Mouse (Mus musculus): Measurements from ENCODE around the gene Lamc1. TPM values are rescaled to one million over a fixed set of nuclear protein-coding genes. Genes with fewer than 3 reads are reported as not detected.

Lamc1 gene
- 104 and 112 TPM in 2 replicates for polyA plus RNA-seq (2014; fragmentation: Nextera tagmentation; extraction: Ambion mirVana)

GRCm38 (mm10) chr1:153332444-153333295 is at the start of gene Lamc1:
TSS of gene Lamc1 (minus strand) at chr1:153332786.
- WGBS, result under 1% methylated on average over 74 of the region's 85 CpGs
- Histone ChIP-seq H3K9me3 (ENCODE audit: control insufficient read depth, low read length) (no peaks in the 10 kb centered on the region), H3K36me3 (ENCODE audit: control insufficient read depth, insufficient read depth, low read length) (peaks cover 12% of the 10 kb centered on the region; the same call in 1 of the 2 replicates), H3K4me1 (replicated peaks; ENCODE audit: control insufficient read depth, insufficient read depth, low read length) (peaks cover 18% of the 10 kb centered on the region), H3K9ac (ENCODE audit: low read length) (peak within 1 kb of the TSS; percentile 89), H3K27me3 (replicated peaks; ENCODE audit: control insufficient read depth, insufficient read depth, low read length) (no peaks in the 10 kb centered on the region), H3K27ac (ENCODE audit: low read depth) (peak within 1 kb of the TSS; percentile 88), H3K4me2 (ENCODE audit: low read length) (peak within 1 kb of the TSS; percentile 82), H3K4me3 (ENCODE audit: low read depth, low read length) (peak within 1 kb of the TSS; percentile 88)
- DNase-seq (ENCODE audit: low spot score) (peak; percentile 96), ATAC-seq (replicated peaks; ENCODE audit: low FRiP score, low TSS enrichment, low read depth) (peak; percentile 93)

DNA sequence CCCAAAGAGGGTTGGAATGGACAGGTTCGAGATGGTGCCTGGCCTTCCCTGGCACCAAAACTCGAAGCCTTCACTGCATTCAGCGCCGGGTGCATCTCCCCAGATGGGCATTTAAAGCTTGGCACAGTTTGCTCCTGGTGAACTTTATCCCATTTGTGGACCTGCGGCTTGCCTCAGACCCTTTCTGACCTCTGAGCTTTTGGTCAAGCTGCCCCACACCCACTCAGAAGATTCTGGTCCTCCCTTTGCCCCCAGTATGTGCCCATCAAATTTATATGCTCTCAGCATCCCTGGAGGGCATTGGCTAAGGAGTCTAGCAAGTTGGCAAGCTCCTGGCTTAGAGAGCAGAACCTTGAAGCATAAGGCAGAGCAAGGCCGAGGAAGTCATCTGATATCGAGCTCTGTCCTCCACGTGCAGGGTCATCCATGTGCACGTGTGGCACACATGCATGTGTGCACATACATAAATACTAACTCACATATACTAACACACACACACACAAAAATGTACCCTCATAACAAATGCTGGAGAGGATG is 48.2 kb upstream of the Lamc1 start:
- DNase-seq (ENCODE audit: low spot score) (no peak), ATAC-seq (replicated peaks; ENCODE audit: low FRiP score, low TSS enrichment, low read depth) (no peak)
- H3K27ac ChIP-seq (ENCODE audit: low read depth), result no peak overlapping the region
- H3K9ac ChIP-seq (ENCODE audit: low read length), result no peak overlapping the region
- H3K9me3 ChIP-seq (ENCODE audit: control insufficient read depth, low read length), result no peaks in the 10 kb centered on the region
- no peak overlapping the region for H3K4me3 ChIP-seq (ENCODE audit: low read depth, low read length)
- 92% methylated on average over 9 of the region's 9 CpGs for WGBS
- no peaks in the 10 kb centered on the region for H3K36me3 ChIP-seq (ENCODE audit: control insufficient read depth, insufficient read depth, low read length)
- no peaks in the 10 kb centered on the region for H3K27me3 ChIP-seq (replicated peaks; ENCODE audit: control insufficient read depth, insufficient read depth, low read length)
- H3K4me1 ChIP-seq (replicated peaks; ENCODE audit: control insufficient read depth, insufficient read depth, low read length), result no peaks in the 10 kb centered on the region
- H3K4me2 ChIP-seq (ENCODE audit: low read length), result no peak overlapping the region

GRCm38 (mm10) chr1:153379832-153380231 is 47.2 kb upstream of the Lamc1 start:
- Histone ChIP-seq H3K4me2 (ENCODE audit: low read length) (no peak overlapping the region), H3K4me1 (replicated peaks; ENCODE audit: control insufficient read depth, insufficient read depth, low read length) (no peaks in the 10 kb centered on the region), H3K27me3 (replicated peaks; ENCODE audit: control insufficient read depth, insufficient read depth, low read length) (no peaks in the 10 kb centered on the region), H3K36me3 (ENCODE audit: control insufficient read depth, insufficient read depth, low read length) (no peaks in the 10 kb centered on the region), H3K9me3 (ENCODE audit: control insufficient read depth, low read length) (no peaks in the 10 kb centered on the region), H3K27ac (ENCODE audit: low read depth) (no peak overlapping the region), H3K9ac (ENCODE audit: low read length) (no peak overlapping the region), H3K4me3 (ENCODE audit: low read depth, low read length) (no peak overlapping the region)
- ATAC-seq (replicated peaks; ENCODE audit: low FRiP score, low TSS enrichment, low read depth) (no peak), DNase-seq (ENCODE audit: low spot score) (no peak)
- 73% methylated on average over 5 of the region's 5 CpGs for WGBS

GRCm38 (mm10) chr1:153378587-153378986 is 46.0 kb upstream of the Lamc1 start:
- no peaks in the 10 kb centered on the region for H3K27me3 ChIP-seq (replicated peaks; ENCODE audit: control insufficient read depth, insufficient read depth, low read length)
- no peak overlapping the region for H3K9ac ChIP-seq (ENCODE audit: low read length)
- no peaks in the 10 kb centered on the region for H3K36me3 ChIP-seq (ENCODE audit: control insufficient read depth, insufficient read depth, low read length)
- H3K9me3 ChIP-seq (ENCODE audit: control insufficient read depth, low read length), result no peaks in the 10 kb centered on the region
- H3K4me2 ChIP-seq (ENCODE audit: low read length), result no peak overlapping the region
- no peak for ATAC-seq (replicated peaks; ENCODE audit: low FRiP score, low TSS enrichment, low read depth)
- no peak overlapping the region for H3K27ac ChIP-seq (ENCODE audit: low read depth)
- H3K4me3 ChIP-seq (ENCODE audit: low read depth, low read length), result no peak overlapping the region
- WGBS, result 70% methylated on average over 6 of the region's 6 CpGs
- no peak for DNase-seq (ENCODE audit: low spot score)
- no peaks in the 10 kb centered on the region for H3K4me1 ChIP-seq (replicated peaks; ENCODE audit: control insufficient read depth, insufficient read depth, low read length)

DNA sequence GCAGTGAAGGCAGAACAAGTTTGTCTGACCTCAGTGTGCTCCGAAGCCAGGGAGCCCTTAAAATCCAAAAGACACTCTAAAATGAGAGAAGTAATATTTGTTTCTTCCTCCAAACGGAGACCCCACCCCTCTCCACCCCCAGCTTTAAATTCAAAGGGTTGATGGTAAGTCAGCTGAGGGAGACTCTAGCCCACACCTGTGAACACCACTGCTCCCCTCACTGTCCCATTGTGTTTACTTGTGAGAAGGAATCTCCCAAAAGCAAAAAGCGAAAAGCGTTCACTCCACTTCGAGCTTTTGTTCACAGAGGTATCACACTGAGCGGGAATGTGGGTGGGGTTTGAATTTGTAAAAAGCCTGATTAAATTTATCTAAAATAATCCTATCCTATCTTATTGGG is 43.9 kb upstream of the Lamc1 start:
- H3K4me2 ChIP-seq (ENCODE audit: low read length), result no peak overlapping the region

DNA sequence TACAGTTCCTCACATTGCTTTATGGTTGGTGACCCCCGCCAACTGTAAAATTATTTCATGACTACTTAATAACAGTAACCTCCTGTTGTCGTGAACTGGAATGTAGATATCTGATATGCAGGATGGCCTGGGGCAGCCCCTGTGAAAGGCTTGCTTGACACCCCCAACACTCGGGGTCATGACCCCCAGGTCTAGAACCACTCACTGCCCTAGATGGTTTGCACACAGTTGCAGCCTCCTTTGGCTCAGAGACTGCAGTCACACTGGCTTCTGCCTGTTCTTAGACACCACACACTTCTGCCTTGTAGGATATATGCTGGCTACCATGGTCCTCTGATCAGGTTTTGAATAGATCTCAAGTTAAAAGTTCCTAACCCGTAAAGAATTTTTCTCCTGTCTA is 41.5 kb upstream of the Lamc1 start:
- H3K4me1 ChIP-seq (replicated peaks; ENCODE audit: control insufficient read depth, insufficient read depth, low read length), result no peaks in the 10 kb centered on the region
- no peaks in the 10 kb centered on the region for H3K36me3 ChIP-seq (ENCODE audit: control insufficient read depth, insufficient read depth, low read length)
- H3K27me3 ChIP-seq (replicated peaks; ENCODE audit: control insufficient read depth, insufficient read depth, low read length), result no peaks in the 10 kb centered on the region
- no peak overlapping the region for H3K9ac ChIP-seq (ENCODE audit: low read length)
- WGBS, result 74% methylated on average over 4 of the region's 4 CpGs
- no peak overlapping the region for H3K27ac ChIP-seq (ENCODE audit: low read depth)
- ATAC-seq (replicated peaks; ENCODE audit: low FRiP score, low TSS enrichment, low read depth) (no peak), DNase-seq (ENCODE audit: low spot score) (no peak)
- no peak overlapping the region for H3K4me3 ChIP-seq (ENCODE audit: low read depth, low read length)
- H3K4me2 ChIP-seq (ENCODE audit: low read length), result no peak overlapping the region
- no peaks in the 10 kb centered on the region for H3K9me3 ChIP-seq (ENCODE audit: control insufficient read depth, low read length)

More for the DNA sequence above, 43.9 kb upstream of the Lamc1 start:
- Histone ChIP-seq H3K4me1 (replicated peaks; ENCODE audit: control insufficient read depth, insufficient read depth, low read length) (no peaks in the 10 kb centered on the region), H3K4me3 (ENCODE audit: low read depth, low read length) (no peak overlapping the region), H3K9me3 (ENCODE audit: control insufficient read depth, low read length) (no peaks in the 10 kb centered on the region), H3K9ac (ENCODE audit: low read length) (no peak overlapping the region), H3K36me3 (ENCODE audit: control insufficient read depth, insufficient read depth, low read length) (no peaks in the 10 kb centered on the region), H3K27ac (ENCODE audit: low read depth) (no peak overlapping the region), H3K27me3 (replicated peaks; ENCODE audit: control insufficient read depth, insufficient read depth, low read length) (no peaks in the 10 kb centered on the region)
- ATAC-seq (replicated peaks; ENCODE audit: low FRiP score, low TSS enrichment, low read depth) (no peak), DNase-seq (ENCODE audit: low spot score) (no peak)
- WGBS, result 46% methylated on average over 6 of the region's 6 CpGs

DNA sequence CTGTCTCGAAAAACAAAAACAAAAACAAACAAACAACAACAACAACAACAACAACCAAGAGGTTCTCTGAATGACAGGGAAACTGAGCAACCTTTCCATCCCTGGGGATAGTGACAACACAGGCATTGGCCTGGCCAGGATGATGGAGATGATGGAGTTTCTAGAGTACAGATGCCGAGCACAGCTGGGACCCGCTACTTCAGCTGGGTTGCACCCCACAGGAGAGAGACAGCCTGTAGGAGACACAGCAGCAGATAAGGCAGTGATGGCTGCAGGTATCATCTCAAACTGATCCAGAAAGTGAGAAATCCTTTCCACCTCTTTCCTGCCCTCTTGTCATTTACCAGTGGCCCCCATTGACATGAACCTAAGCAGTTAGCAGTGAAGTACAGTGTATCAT is 39.3 kb upstream of the Lamc1 start:
- Histone ChIP-seq H3K4me3 (ENCODE audit: low read depth, low read length) (no peak overlapping the region), H3K9me3 (ENCODE audit: control insufficient read depth, low read length) (no peaks in the 10 kb centered on the region), H3K36me3 (ENCODE audit: control insufficient read depth, insufficient read depth, low read length) (no peaks in the 10 kb centered on the region), H3K9ac (ENCODE audit: low read length) (no peak overlapping the region), H3K4me2 (ENCODE audit: low read length) (no peak overlapping the region), H3K27ac (ENCODE audit: low read depth) (no peak overlapping the region), H3K4me1 (replicated peaks; ENCODE audit: control insufficient read depth, insufficient read depth, low read length) (no peaks in the 10 kb centered on the region), H3K27me3 (replicated peaks; ENCODE audit: control insufficient read depth, insufficient read depth, low read length) (no peaks in the 10 kb centered on the region)
- ATAC-seq (replicated peaks; ENCODE audit: low FRiP score, low TSS enrichment, low read depth) (no peak), DNase-seq (ENCODE audit: low spot score) (no peak)
- WGBS, result 93% methylated on average over 3 of the region's 3 CpGs

DNA sequence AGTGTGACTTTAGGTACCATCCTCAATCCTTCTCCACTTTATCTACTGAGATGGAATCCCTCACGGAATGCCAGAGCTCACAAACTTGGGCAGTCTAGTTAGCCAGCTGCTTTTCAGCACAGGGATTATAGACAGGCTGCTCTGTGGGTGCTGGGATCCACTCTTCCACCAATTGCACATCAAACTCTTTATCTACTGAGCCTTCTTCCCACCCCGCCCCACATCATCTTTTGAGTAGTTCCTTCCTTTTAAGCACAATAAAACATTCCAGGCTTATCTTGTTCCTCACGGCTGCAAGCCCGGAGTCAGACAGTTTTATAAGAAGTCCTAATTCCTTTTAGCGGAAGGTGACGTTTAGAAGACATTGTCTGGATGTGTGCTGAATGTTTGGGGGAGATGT is 36.4 kb upstream of the Lamc1 start:
- ATAC-seq (replicated peaks; ENCODE audit: low FRiP score, low TSS enrichment, low read depth) (no peak), DNase-seq (ENCODE audit: low spot score) (no peak)
- WGBS, result 59% methylated on average over 6 of the region's 6 CpGs
- no peak overlapping the region for H3K27ac ChIP-seq (ENCODE audit: low read depth)
- H3K36me3 ChIP-seq (ENCODE audit: control insufficient read depth, insufficient read depth, low read length), result no peaks in the 10 kb centered on the region
- no peak overlapping the region for H3K9ac ChIP-seq (ENCODE audit: low read length)
- H3K4me2 ChIP-seq (ENCODE audit: low read length), result no peak overlapping the region
- no peaks in the 10 kb centered on the region for H3K4me1 ChIP-seq (replicated peaks; ENCODE audit: control insufficient read depth, insufficient read depth, low read length)
- H3K27me3 ChIP-seq (replicated peaks; ENCODE audit: control insufficient read depth, insufficient read depth, low read length), result no peaks in the 10 kb centered on the region
- H3K9me3 ChIP-seq (ENCODE audit: control insufficient read depth, low read length), result no peaks in the 10 kb centered on the region
- H3K4me3 ChIP-seq (ENCODE audit: low read depth, low read length), result no peak overlapping the region

GRCm38 (mm10) chr1:153367048-153367447 is 34.5 kb upstream of the Lamc1 start:
- ATAC-seq (replicated peaks; ENCODE audit: low FRiP score, low TSS enrichment, low read depth), result no peak
- DNase-seq (ENCODE audit: low spot score), result peak; percentile 13
- no peaks in the 10 kb centered on the region for H3K36me3 ChIP-seq (ENCODE audit: control insufficient read depth, insufficient read depth, low read length)

More at GRCm38 (mm10) chr1:153367048-153367447, 34.5 kb upstream of the Lamc1 start:
- Histone ChIP-seq H3K9ac (ENCODE audit: low read length) (no peak overlapping the region), H3K4me2 (ENCODE audit: low read length) (no peak overlapping the region), H3K27ac (ENCODE audit: low read depth) (no peak overlapping the region), H3K9me3 (ENCODE audit: control insufficient read depth, low read length) (no peaks in the 10 kb centered on the region), H3K27me3 (replicated peaks; ENCODE audit: control insufficient read depth, insufficient read depth, low read length) (no peaks in the 10 kb centered on the region), H3K4me3 (ENCODE audit: low read depth, low read length) (no peak overlapping the region), H3K4me1 (replicated peaks; ENCODE audit: control insufficient read depth, insufficient read depth, low read length) (no peaks in the 10 kb centered on the region)
- 78% methylated on average over 5 of the region's 5 CpGs for WGBS

All from intestine, embryonic 14.5 days (tissue).